Mouse (Mus musculus) thymus, adult 18-20 months (tissue): ENCODE measurements around the gene Ank3.
"Not testable (repeated sequence)": the region's sequence is repeated elsewhere in the genome, so short reads cannot be mapped to it uniquely, and the experiment has no call there.

Experiments
- DNase-seq, 2 experiments: peaks; one replicate each; pipeline ENCODE4 v3.0.0; 2022; ENCODE audit warnings: mixed read lengths in 2 of 2

The Ank3 gene

GRCm38 (mm10) chr10:69907795-69908764 lies 509.5 kb downstream of the Ank3 start:
- no peak for DNase-seq

GRCm38 (mm10) chr10:69909856-69910255 lies 511.3 kb downstream of the Ank3 start:
- no peak for DNase-seq

- not testable (repeated sequence) for DNase-seq
Measured at GRCm38 (mm10) chr10:69910304-69910703, 511.7 kb downstream of the Ank3 start.

- not testable (repeated sequence) for DNase-seq
Measured at GRCm38 (mm10) chr10:69910726-69911125, 512.2 kb downstream of the Ank3 start.

- no peak for DNase-seq
Measured at GRCm38 (mm10) chr10:69915566-69915965, 517.0 kb downstream of the Ank3 start.

- no peak for DNase-seq
Measured at GRCm38 (mm10) chr10:69916205-69916604, 517.6 kb downstream of the Ank3 start.

- DNase-seq = no peak
Measured at GRCm38 (mm10) chr10:69916689-69917435, 518.3 kb downstream of the Ank3 start.

GRCm38 (mm10) chr10:69917711-69918110 lies 519.1 kb downstream of the Ank3 start:
- no peak for DNase-seq

GRCm38 (mm10) chr10:69918461-69919151 lies 520.0 kb downstream of the Ank3 start:
- no peak for DNase-seq

- no peak for DNase-seq
Measured at GRCm38 (mm10) chr10:69919152-69919492, 520.5 kb downstream of the Ank3 start.

- DNase-seq = no peak
Measured at GRCm38 (mm10) chr10:69919746-69920145, 521.2 kb downstream of the Ank3 start.

GRCm38 (mm10) chr10:69922076-69922475 lies 523.5 kb downstream of the Ank3 start:
- DNase-seq = no peak

- DNase-seq = no peak
Measured at GRCm38 (mm10) chr10:69923801-69924200, 525.2 kb downstream of the Ank3 start.

- no peak for DNase-seq
Measured at GRCm38 (mm10) chr10:69924321-69924720, 525.7 kb downstream of the Ank3 start.

GRCm38 (mm10) chr10:69924845-69925244 lies 526.3 kb downstream of the Ank3 start:
- DNase-seq = no peak

GRCm38 (mm10) chr10:69925285-69926157 lies 526.9 kb downstream of the Ank3 start:
- DNase-seq = no peak

- no peak for DNase-seq
Measured at GRCm38 (mm10) chr10:69926158-69926882, 527.7 kb downstream of the Ank3 start.

- no peak for DNase-seq
Measured at GRCm38 (mm10) chr10:69927012-69927411, 528.4 kb downstream of the Ank3 start.

GRCm38 (mm10) chr10:69928358-69928757 lies 529.8 kb downstream of the Ank3 start:
- no peak for DNase-seq

GRCm38 (mm10) chr10:69930503-69930902 lies 531.9 kb downstream of the Ank3 start:
- no peak for DNase-seq

GRCm38 (mm10) chr10:69936443-69937067 lies 538.0 kb downstream of the Ank3 start:
- no peak for DNase-seq
